Mouse (Mus musculus) MEL (cell line): ENCODE measurements at regions not wholly inside any gene's neighbourhood (a gene's known extent, or its start where the extent isn't known, plus 50 kb on each side); places are given as distances from the start of the nearest gene placed in this dataset.

Experiments used
- DNase-seq: peaks from one replicate; pipeline ENCODE4 v3.0.0; 2011; ENCODE audit warnings: low read depth, low spot score
- H3K27ac ChIP-seq: 2 replicates; pipeline ENCODE4 v1.5.1; 2012; ENCODE audit warnings: low read depth, mild to moderate bottlenecking, control low read depth, low read length, moderate library complexity; ENCODE audit not compliant: control insufficient read depth
- H3K27me3 ChIP-seq, 2 experiments: fragments of 150-350 bp in 1 of 2; sonication (generic) in 1 of 2; 2 replicates each; pipeline ENCODE4 v1.6.1; 2012; ENCODE audit warnings: low read length in 2 of 2, mild to moderate bottlenecking in 2 of 2, improper control_type of control experiment in 1 of 2, moderate library complexity in 1 of 2; ENCODE audit not compliant: insufficient read depth in 2 of 2, control insufficient read depth in 1 of 2
- H3K36me3 ChIP-seq, 2 experiments: 2 replicates each; pipeline ENCODE4 v1.6.1; 2012 to 2014; ENCODE audit warnings: low read length in 2 of 2, improper control_type of control experiment in 1 of 2, inconsistent platforms in 1 of 2, mild to moderate bottlenecking in 1 of 2; ENCODE audit not compliant: insufficient read depth in 2 of 2, control insufficient read depth in 1 of 2
- H3K4me1 ChIP-seq, 2 experiments: fragments of 150-350 bp in 1 of 2; sonication (generic) in 1 of 2; 2 replicates each; pipeline ENCODE4 v1.6.1; 2012; ENCODE audit warnings: low read length in 2 of 2, improper control_type of control experiment in 1 of 2, mild to moderate bottlenecking in 1 of 2; ENCODE audit not compliant: insufficient read depth in 2 of 2, control insufficient read depth in 1 of 2
- H3K4me3 ChIP-seq, 2 experiments: fragments of 150-350 bp in 1 of 2; sonication (generic) in 1 of 2; 2 replicates each; pipeline ENCODE4 v1.5.1; 2012; ENCODE audit warnings: low read depth in 2 of 2, low read length in 2 of 2, mild to moderate bottlenecking in 2 of 2, moderate library complexity in 2 of 2, control low read depth in 1 of 2, improper control_type of control experiment in 1 of 2; ENCODE audit not compliant: control insufficient read depth in 1 of 2, insufficient read depth in 1 of 2
- H3K79me2 ChIP-seq: 2 replicates; pipeline ENCODE4 v1.6.1; 2012; ENCODE audit warnings: mild to moderate bottlenecking, low read length, moderate library complexity; ENCODE audit not compliant: control insufficient read depth, poor library complexity, insufficient read depth
- H3K9ac ChIP-seq: 2 replicates; pipeline ENCODE4 v1.6.1; 2012; ENCODE audit warnings: low read depth, mild to moderate bottlenecking, control low read depth, low read length, moderate library complexity; ENCODE audit not compliant: control insufficient read depth, poor library complexity, severe bottlenecking
- H3K9me3 ChIP-seq: fragments of 150-350 bp; sonication (generic); replicated peaks from 2 replicates; pipeline ENCODE4 v1.6.1; 2012; ENCODE audit warnings: mild to moderate bottlenecking, low read length, improper control_type of control experiment, moderate library complexity; ENCODE audit not compliant: insufficient read depth
- BHLHE40 ChIP-seq: IDR thresholded peaks from 2 replicates; pipeline ENCODE4 v1.6.1; 2012; ENCODE audit warnings: low read depth, mild to moderate bottlenecking, inconsistent platforms, low read length, improper control_type of control experiment, borderline replicate concordance
- CHD1 ChIP-seq: IDR thresholded peaks from 2 replicates; pipeline ENCODE4 v1.6.1; 2012; ENCODE audit warnings: low read depth, mild to moderate bottlenecking, inconsistent platforms, low read length, improper control_type of control experiment
- CHD2 ChIP-seq: IDR thresholded peaks from 2 replicates; pipeline ENCODE4 v1.6.1; 2011; ENCODE audit warnings: low read length, improper control_type of control experiment
- CTCF ChIP-seq, 3 experiments: IDR thresholded peaks in 2 of 3; conservative IDR thresholded peaks in 1 of 3; 2 replicates each; pipeline ENCODE4 v1.5.1; 2011 to 2012; ENCODE audit warnings: low read length in 3 of 3, low read depth in 2 of 3, mild to moderate bottlenecking in 2 of 3, improper control_type of control experiment in 1 of 3, inconsistent platforms in 1 of 3, mixed read lengths in 1 of 3, moderate library complexity in 1 of 3; ENCODE audit not compliant: control insufficient read depth in 1 of 3, insufficient read depth in 1 of 3, poor library complexity in 1 of 3, severe bottlenecking in 1 of 3
- ELF1 ChIP-seq: IDR thresholded peaks from 2 replicates; pipeline ENCODE4 v1.6.1; 2014; ENCODE audit warnings: low read depth, mild to moderate bottlenecking, inconsistent platforms, low read length, improper control_type of control experiment, moderate library complexity
- EP300 ChIP-seq, 2 experiments: IDR thresholded peaks; 2 replicates each; pipeline ENCODE4 v1.6.1; 2011; ENCODE audit warnings: improper control_type of control experiment in 2 of 2, low read length in 2 of 2, low read depth in 1 of 2, mild to moderate bottlenecking in 1 of 2
- GABPA ChIP-seq: IDR thresholded peaks from 2 replicates; pipeline ENCODE4 v1.6.1; 2012; ENCODE audit warnings: low read depth, mild to moderate bottlenecking, inconsistent platforms, low read length, improper control_type of control experiment, moderate library complexity
- GATA1 ChIP-seq: IDR thresholded peaks from 2 replicates; pipeline ENCODE4 v1.6.1; 2011; ENCODE audit warnings: low read depth, low read length, improper control_type of control experiment
- HCFC1 ChIP-seq: IDR thresholded peaks from 2 replicates; pipeline ENCODE4 v1.6.1; 2012; ENCODE audit warnings: low read depth, mild to moderate bottlenecking, inconsistent platforms, low read length, improper control_type of control experiment, moderate library complexity
- KAT2A ChIP-seq: conservative IDR thresholded peaks from 2 replicates; pipeline ENCODE4 v1.6.1; 2012; ENCODE audit warnings: low read depth, low read length, improper control_type of control experiment, inconsistent platforms
- MAFK ChIP-seq: IDR thresholded peaks from 2 replicates; pipeline ENCODE4 v1.6.1; 2011; ENCODE audit warnings: low read depth, mild to moderate bottlenecking, low read length, improper control_type of control experiment, borderline replicate concordance
- MAX ChIP-seq: IDR thresholded peaks from 2 replicates; pipeline ENCODE4 v1.6.1; 2011; ENCODE audit warnings: low read length, improper control_type of control experiment
- MAZ ChIP-seq: IDR thresholded peaks from 2 replicates; pipeline ENCODE4 v1.6.1; 2012; ENCODE audit warnings: low read depth, mild to moderate bottlenecking, inconsistent platforms, low read length, improper control_type of control experiment
- MYB ChIP-seq: IDR thresholded peaks from 2 replicates; pipeline ENCODE4 v1.6.1; 2011; ENCODE audit warnings: mild to moderate bottlenecking, low read depth, low read length, improper control_type of control experiment
- MYC ChIP-seq: IDR thresholded peaks from 2 replicates; pipeline ENCODE4 v1.6.1; 2011; ENCODE audit warnings: low read depth, mild to moderate bottlenecking, low read length, improper control_type of control experiment, moderate library complexity
- POLR2A ChIP-seq, 2 experiments: IDR thresholded peaks; 2 replicates each; pipeline ENCODE4 v1.6.1; 2011 to 2012; ENCODE audit warnings: low read length in 2 of 2, mild to moderate bottlenecking in 2 of 2, control low read depth in 1 of 2, improper control_type of control experiment in 1 of 2, low read depth in 1 of 2, moderate library complexity in 1 of 2; ENCODE audit not compliant: control insufficient read depth in 1 of 2, insufficient read depth in 1 of 2, poor library complexity in 1 of 2
- POLR2AphosphoS2 ChIP-seq: IDR thresholded peaks from 2 replicates; pipeline ENCODE4 v1.6.1; 2011; ENCODE audit warnings: low read length, improper control_type of control experiment
- RAD21 ChIP-seq: IDR thresholded peaks from 2 replicates; pipeline ENCODE4 v1.6.1; 2011; ENCODE audit warnings: mild to moderate bottlenecking, low read depth, low read length, improper control_type of control experiment
- RCOR1 ChIP-seq: IDR thresholded peaks from 2 replicates; pipeline ENCODE4 v1.6.1; 2012; ENCODE audit warnings: low read depth, mild to moderate bottlenecking, inconsistent platforms, low read length, improper control_type of control experiment
- SIN3A ChIP-seq: IDR thresholded peaks from 2 replicates; pipeline ENCODE4 v1.6.1; 2012; ENCODE audit warnings: low read length, improper control_type of control experiment, inconsistent platforms
- SMC3 ChIP-seq: IDR thresholded peaks from 2 replicates; pipeline ENCODE4 v1.6.1; 2011; ENCODE audit warnings: low read depth, low read length, improper control_type of control experiment
- TBP ChIP-seq: IDR thresholded peaks from 2 replicates; pipeline ENCODE4 v1.8.0; 2011; ENCODE audit warnings: low read depth, low read length, improper control_type of control experiment
- USF1 ChIP-seq: IDR thresholded peaks from 2 replicates; pipeline ENCODE4 v1.6.1; 2014; ENCODE audit warnings: low read depth, mild to moderate bottlenecking, inconsistent platforms, low read length, improper control_type of control experiment, moderate library complexity
- USF2 ChIP-seq, 2 experiments: IDR thresholded peaks; 2 replicates each; pipeline ENCODE4 v1.6.1; 2011 to 2012; ENCODE audit warnings: improper control_type of control experiment in 2 of 2, low read length in 2 of 2, borderline replicate concordance in 1 of 2, inconsistent platforms in 1 of 2, low read depth in 1 of 2, mild to moderate bottlenecking in 1 of 2; ENCODE audit not compliant: insufficient read depth in 1 of 2
- ZKSCAN1 ChIP-seq: IDR thresholded peaks from 2 replicates; pipeline ENCODE4 v1.6.1; 2012; ENCODE audit warnings: low read depth, mild to moderate bottlenecking, inconsistent platforms, low read length, improper control_type of control experiment, moderate library complexity
- ZMIZ1 ChIP-seq: IDR thresholded peaks from 2 replicates; pipeline ENCODE4 v1.6.1; 2012; ENCODE audit warnings: low read depth, mild to moderate bottlenecking, inconsistent platforms, low read length, improper control_type of control experiment, moderate library complexity
- ZNF384 ChIP-seq: IDR thresholded peaks from 2 replicates; pipeline ENCODE4 v1.6.1; 2012; ENCODE audit warnings: low read depth, mild to moderate bottlenecking, inconsistent platforms, low read length, improper control_type of control experiment

GRCm38 (mm10) chr13:44455193-44455592, 274.1 kb upstream of the Jarid2 start:
- no peaks in the 10 kb centered on the region; a peak in 1 of 4 replicates for H3K27me3 ChIP-seq
- H3K79me2 ChIP-seq: no peaks in the 10 kb centered on the region
- DNase-seq: no peak
- no peak overlapping the region for H3K27ac ChIP-seq
- TF ChIP-seq RCOR1 (no peak), MAZ (no peak), KAT2A (no peak), TBP (no peak), USF2 (IDR thresholded peaks at IDR 0.05; ENCODE audit: borderline replicate concordance in 1 of 2, insufficient read depth in 1 of 2, low read depth in 1 of 2, low read length in 2 of 2) (no peak), GATA1 (no peak), EP300 (IDR thresholded peaks at IDR 0.05; ENCODE audit: low read depth in 1 of 2, low read length in 2 of 2) (no peak), MYC (no peak), USF1 (no peak), CHD2 (no peak), ZKSCAN1 (no peak), SMC3 (no peak), MAX (no peak), POLR2A (IDR thresholded peaks at IDR 0.05; ENCODE audit: control insufficient read depth in 1 of 2, insufficient read depth in 1 of 2, low read depth in 1 of 2, low read length in 2 of 2, poor library complexity in 1 of 2) (no peak), RAD21 (no peak)
- no peaks in the 10 kb centered on the region for H3K36me3 ChIP-seq
- no peak overlapping the region for H3K9ac ChIP-seq
- no peaks in the 10 kb centered on the region for H3K9me3 ChIP-seq
- no peak overlapping the region for H3K4me3 ChIP-seq
- H3K4me1 ChIP-seq: no peaks in the 10 kb centered on the region

GRCm38 (mm10) chr13:44458744-44459143, 270.5 kb upstream of the Jarid2 start:
- Histone ChIP-seq H3K27ac (no peak overlapping the region), H3K27me3 (no peaks in the 10 kb centered on the region; a peak in 1 of 4 replicates), H3K36me3 (no peaks in the 10 kb centered on the region)
- TF ChIP-seq CHD2 (no peak), SMC3 (no peak), SIN3A (no peak), CTCF (IDR thresholded peaks at IDR 0.05 in 2 of 3, conservative IDR thresholded peaks at IDR 0.05 in 1 of 3; ENCODE audit: control insufficient read depth in 1 of 3, insufficient read depth in 1 of 3, low read depth in 2 of 3, low read length in 3 of 3, poor library complexity in 1 of 3, severe bottlenecking in 1 of 3) (no peak), HCFC1 (no peak), ELF1 (no peak), ZMIZ1 (no peak), MYC (no peak), MAZ (no peak), ZNF384 (no peak), MYB (no peak), POLR2AphosphoS2 (no peak), GABPA (no peak), MAFK (no peak), EP300 (IDR thresholded peaks at IDR 0.05; ENCODE audit: low read depth in 1 of 2, low read length in 2 of 2) (no peak), CHD1 (no peak), BHLHE40 (no peak)
- TF ChIP-seq, all 39 proteins: peak for 0
- Histone ChIP-seq H3K4me3 (no peak overlapping the region), H3K4me1 (no peaks in the 10 kb centered on the region), H3K9me3 (no peaks in the 10 kb centered on the region), H3K9ac (no peak overlapping the region), H3K79me2 (no peaks in the 10 kb centered on the region)
- DNase-seq: no peak
